Mouse (Mus musculus): ENCODE data around the gene Kng2. TPM values are rescaled to one million over a fixed set of nuclear protein-coding genes. Genes with fewer than 3 reads are reported as not detected.

Gene Kng2
- polyA plus RNA-seq (2014; fragmentation: Illumina TruSeq; extraction: RNeasy Lipid Tissue Mini Kit (QIAGEN cat#74804); ENCODE audit: low read depth, low replicate concordance) = 626 TPM

GRCm38 (mm10) chr16:23028966-23029600, at the start of gene Kng2:
Kng2 (minus strand) TSS chr16:23029482.

DNA sequence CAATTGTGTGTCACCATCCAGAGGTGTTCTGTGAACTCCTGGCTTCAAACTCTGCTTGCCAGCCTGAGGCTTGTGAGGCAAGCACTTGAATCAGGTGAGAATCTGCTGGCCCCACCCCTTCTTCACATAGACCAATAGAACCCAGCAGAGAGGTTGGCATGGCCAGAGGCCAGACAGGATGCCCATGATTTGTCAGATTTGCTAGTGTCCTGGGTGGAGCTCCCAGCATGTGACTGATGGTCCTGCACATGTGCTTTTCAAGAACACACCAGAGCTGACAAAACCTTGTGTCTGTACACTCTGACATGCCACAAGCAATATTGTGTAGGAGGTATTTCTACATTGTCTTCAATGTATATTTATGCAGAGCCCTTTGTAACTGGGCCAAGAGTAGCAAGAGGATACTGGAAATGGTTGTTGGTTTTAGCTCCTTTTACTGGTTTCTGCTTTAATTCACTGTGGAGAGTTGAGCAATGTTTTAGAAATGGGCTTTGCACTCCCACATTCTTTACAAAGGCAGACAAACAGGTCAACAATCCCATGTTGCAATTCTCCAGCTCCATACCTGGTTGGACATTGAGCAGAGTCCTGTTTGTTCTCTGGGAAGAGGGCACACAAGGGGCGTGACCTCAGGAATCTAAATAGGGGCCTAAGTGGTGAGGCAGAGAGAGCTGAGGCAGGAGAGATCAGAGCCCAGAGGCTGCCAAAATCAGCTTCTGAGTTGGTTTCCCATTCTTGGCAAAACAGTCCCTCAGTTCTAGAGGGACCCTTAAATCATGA, 28.6 kb upstream of the Kng2 start, which contains the start of gene Kng1:
Kng1 (plus strand) TSS at position 198 of the 780 bp plus-strand sequence.

GRCm38 (mm10) chr16:22950840-22951395, 78.4 kb downstream of the Kng2 start, which contains the start of gene Hrg:
Hrg (plus strand) TSS chr16:22951072.

Other genes with a start within 250 kb of the Kng2 start
- gene Crygs, start 217.9 kb downstream of the Kng2 start, polyA plus RNA-seq (2014; fragmentation: Illumina TruSeq; extraction: RNeasy Lipid Tissue Mini Kit (QIAGEN cat#74804); ENCODE audit: low read depth, low replicate concordance) = not detected
- 16.9 TPM for gene Tbccd1, start 171.8 kb downstream of the Kng2 start, polyA plus RNA-seq (2014; fragmentation: Illumina TruSeq; extraction: RNeasy Lipid Tissue Mini Kit (QIAGEN cat#74804); ENCODE audit: low read depth, low replicate concordance)
- gene Dnajb11, start 171.6 kb downstream of the Kng2 start, polyA plus RNA-seq (2014; fragmentation: Illumina TruSeq; extraction: RNeasy Lipid Tissue Mini Kit (QIAGEN cat#74804); ENCODE audit: low read depth, low replicate concordance) = 70.3 TPM
- gene Ahsg, start 138.2 kb downstream of the Kng2 start, polyA plus RNA-seq (2014; fragmentation: Illumina TruSeq; extraction: RNeasy Lipid Tissue Mini Kit (QIAGEN cat#74804); ENCODE audit: low read depth, low replicate concordance) = 0.36 TPM
- 0.32 TPM for gene Fetub, start 111.1 kb downstream of the Kng2 start, polyA plus RNA-seq (2014; fragmentation: Illumina TruSeq; extraction: RNeasy Lipid Tissue Mini Kit (QIAGEN cat#74804); ENCODE audit: low read depth, low replicate concordance)
- 0.24 TPM for gene Hrg, start 78.4 kb downstream of the Kng2 start, polyA plus RNA-seq (2014; fragmentation: Illumina TruSeq; extraction: RNeasy Lipid Tissue Mini Kit (QIAGEN cat#74804); ENCODE audit: low read depth, low replicate concordance)
- gene Kng1, start 28.4 kb upstream of the Kng2 start, polyA plus RNA-seq (2014; fragmentation: Illumina TruSeq; extraction: RNeasy Lipid Tissue Mini Kit (QIAGEN cat#74804); ENCODE audit: low read depth, low replicate concordance) = 1.5 TPM
- gene Eif4a2, start 78.0 kb upstream of the Kng2 start, polyA plus RNA-seq (2014; fragmentation: Illumina TruSeq; extraction: RNeasy Lipid Tissue Mini Kit (QIAGEN cat#74804); ENCODE audit: low read depth, low replicate concordance) = 1,615 TPM
- 19.9 TPM for gene Rfc4, start 98.3 kb upstream of the Kng2 start, polyA plus RNA-seq (2014; fragmentation: Illumina TruSeq; extraction: RNeasy Lipid Tissue Mini Kit (QIAGEN cat#74804); ENCODE audit: low read depth, low replicate concordance)
- 6.3 TPM for gene Adipoq, start 117.1 kb upstream of the Kng2 start, polyA plus RNA-seq (2014; fragmentation: Illumina TruSeq; extraction: RNeasy Lipid Tissue Mini Kit (QIAGEN cat#74804); ENCODE audit: low read depth, low replicate concordance)
- 10.9 TPM for gene St6gal1, start 195.3 kb upstream of the Kng2 start, polyA plus RNA-seq (2014; fragmentation: Illumina TruSeq; extraction: RNeasy Lipid Tissue Mini Kit (QIAGEN cat#74804); ENCODE audit: low read depth, low replicate concordance)